Mouse (Mus musculus) induced T-regulatory cell, adult 2 months (primary cell): ENCODE data around the gene Nectin2.

Experiments
- DNase-seq: peaks from one replicate; pipeline ENCODE4 v3.0.0-alpha.2; 2012; ENCODE audit warnings: low read depth

The Nectin2 gene

GRCm38 (mm10) chr7:19745971-19746370 lies 4.3 kb downstream of the Nectin2 start:
- DNase-seq: no peak

GRCm38 (mm10) chr7:19744590-19745385 lies 5.5 kb downstream of the Nectin2 start:
- no peak for DNase-seq

- DNase-seq: no peak
Measured at GRCm38 (mm10) chr7:19743791-19744190, 6.5 kb downstream of the Nectin2 start.

GRCm38 (mm10) chr7:19742468-19742867 lies 7.8 kb downstream of the Nectin2 start:
- no peak for DNase-seq

GRCm38 (mm10) chr7:19741329-19742031 lies 8.8 kb downstream of the Nectin2 start:
- no peak for DNase-seq

- DNase-seq: peak; percentile 32
Measured at GRCm38 (mm10) chr7:19740269-19740668, 10.0 kb downstream of the Nectin2 start.

GRCm38 (mm10) chr7:19738771-19739170 lies 11.5 kb downstream of the Nectin2 start:
- DNase-seq: no peak

GRCm38 (mm10) chr7:19736389-19737057 lies 13.8 kb downstream of the Nectin2 start:
- DNase-seq: no peak

GRCm38 (mm10) chr7:19734178-19734666 lies 16.1 kb downstream of the Nectin2 start:
- DNase-seq: no peak

GRCm38 (mm10) chr7:19726541-19726940 lies 23.7 kb downstream of the Nectin2 start:
- DNase-seq: no peak

GRCm38 (mm10) chr7:19724167-19724566 lies 26.1 kb downstream of the Nectin2 start:
- no peak for DNase-seq

- DNase-seq: no peak
Measured at GRCm38 (mm10) chr7:19722754-19723195, 27.5 kb downstream of the Nectin2 start.

- no peak for DNase-seq
Measured at GRCm38 (mm10) chr7:19719200-19719599, 31.1 kb downstream of the Nectin2 start.

- DNase-seq: no peak
Measured at GRCm38 (mm10) chr7:19718297-19718952, 31.9 kb downstream of the Nectin2 start.

- no peak for DNase-seq
Measured at GRCm38 (mm10) chr7:19717346-19717745, 32.9 kb downstream of the Nectin2 start.

- DNase-seq: no peak
Measured at GRCm38 (mm10) chr7:19716822-19717221, 33.5 kb downstream of the Nectin2 start.

- DNase-seq: no peak
Measured at GRCm38 (mm10) chr7:19716055-19716682, 34.1 kb downstream of the Nectin2 start.

- DNase-seq: peak; percentile 100
Measured at GRCm38 (mm10) chr7:19715239-19716054, 34.8 kb downstream of the Nectin2 start, which contains the start of gene Tomm40. TSS of gene Tomm40 (minus strand) at chr7:19715438.

GRCm38 (mm10) chr7:19714836-19715235 lies 35.4 kb downstream of the Nectin2 start:
- DNase-seq: no peak

GRCm38 (mm10) chr7:19713598-19713997 lies 36.7 kb downstream of the Nectin2 start:
- DNase-seq: no peak

- DNase-seq: peak; percentile 71
Measured at GRCm38 (mm10) chr7:19713196-19713595, 37.1 kb downstream of the Nectin2 start.
